Mouse (Mus musculus) common myeloid progenitor, adult 5-6 weeks (primary cell): ENCODE measurements at regions not wholly inside any gene's neighbourhood (a gene's known extent, or its start where the extent isn't known, plus 50 kb on each side); places are given as distances from the start of the nearest gene placed in this dataset.

Experiments
- ATAC-seq: replicated peaks from 2 replicates; pipeline ENCODE4 v1.8.0; 2016; ENCODE audit warnings: low read depth, mild to moderate bottlenecking, moderate TSS enrichment, inconsistent platforms; ENCODE audit not compliant: poor library complexity, severe bottlenecking

DNA sequence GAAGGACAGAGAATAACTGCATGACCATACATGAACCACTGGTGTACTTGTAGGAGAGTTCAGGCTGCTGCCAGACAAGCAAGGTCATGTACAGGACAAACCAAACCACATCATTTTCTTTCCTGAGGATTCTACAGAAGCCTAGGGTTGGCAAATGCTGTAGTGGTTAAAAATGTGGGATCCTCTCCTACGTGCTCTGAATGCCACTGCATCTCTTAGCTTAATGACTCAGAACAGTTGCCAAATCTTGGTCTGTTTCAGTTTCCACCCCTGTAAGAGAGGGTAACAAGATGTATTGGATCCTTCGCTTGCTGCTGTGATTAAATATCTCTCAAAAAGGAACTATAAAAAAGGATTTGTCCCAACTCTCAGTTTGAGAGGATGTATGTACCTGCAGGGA lies 938.1 kb downstream of the 4930444P10Rik start:
- no peak for ATAC-seq

DNA sequence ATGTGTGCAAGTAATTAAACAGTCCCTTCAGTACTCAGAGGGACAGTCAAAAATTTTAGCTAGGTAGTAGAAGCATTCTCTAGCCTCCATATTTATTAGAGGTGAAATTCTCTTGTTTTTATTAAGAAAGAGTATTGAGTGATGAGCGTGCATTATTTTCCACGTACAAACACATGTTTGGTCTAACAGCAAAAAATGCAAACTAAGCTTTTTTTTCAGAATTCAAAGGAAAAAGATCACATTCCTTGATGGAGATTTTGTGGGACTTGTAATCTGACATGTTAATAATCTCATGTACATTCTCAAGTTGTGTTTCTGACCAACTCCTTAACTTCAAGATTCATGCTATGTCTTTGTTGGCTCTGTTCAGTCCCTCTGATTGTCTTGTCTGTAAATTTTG lies 939.2 kb downstream of the 4930444P10Rik start:
- ATAC-seq: no peak

DNA sequence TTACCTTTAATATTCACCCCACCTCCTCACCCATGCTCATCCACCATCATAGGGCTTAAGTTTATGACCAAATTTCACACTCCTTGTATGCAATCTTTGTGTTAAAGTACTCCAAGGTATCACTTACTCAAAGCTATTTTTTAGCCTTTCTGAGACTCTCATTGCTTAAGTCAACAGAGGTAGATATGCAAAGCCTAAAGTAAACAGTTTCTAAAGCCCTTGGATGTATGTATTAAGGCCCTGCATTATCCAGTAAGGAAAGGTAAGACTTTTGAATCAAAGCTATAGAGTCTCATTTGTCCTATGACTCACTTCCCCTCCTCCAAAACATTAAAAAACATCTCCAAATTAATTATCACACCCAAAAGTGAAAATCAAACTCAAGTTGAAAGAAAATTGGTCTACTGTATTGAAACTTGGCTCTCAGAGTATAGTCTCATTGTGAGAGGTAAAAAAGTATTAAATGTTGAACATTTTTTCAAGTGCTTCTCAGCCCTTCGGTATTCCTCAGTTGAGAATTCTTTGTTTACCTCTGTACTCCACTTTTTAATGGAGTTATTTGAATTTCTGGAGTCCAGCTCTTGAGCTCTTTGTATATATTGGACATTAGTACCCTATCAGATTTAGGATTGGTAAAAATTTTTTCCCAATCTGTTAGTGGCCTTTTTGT lies 949.1 kb downstream of the 4930444P10Rik start:
- ATAC-seq: no peak

DNA sequence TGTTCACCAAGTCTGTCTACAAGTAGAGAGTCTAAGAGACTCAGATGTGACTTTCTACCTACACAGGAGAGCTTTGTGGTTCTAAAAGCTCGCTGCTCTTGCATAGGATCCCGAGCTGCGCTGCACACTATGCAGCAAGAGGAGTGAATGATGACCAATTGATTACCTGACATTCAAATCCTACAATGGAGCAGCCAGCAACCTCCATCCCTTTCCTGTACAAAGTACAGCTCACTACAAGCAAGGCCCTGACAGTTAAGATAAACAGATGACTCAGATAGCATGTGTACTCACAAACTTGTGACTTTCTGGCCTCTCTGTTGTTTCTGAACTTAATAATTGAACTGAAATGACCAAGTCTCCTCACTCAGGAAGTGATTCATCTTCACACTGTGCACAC lies 974.7 kb downstream of the 4930444P10Rik start:
- ATAC-seq: no peak

DNA sequence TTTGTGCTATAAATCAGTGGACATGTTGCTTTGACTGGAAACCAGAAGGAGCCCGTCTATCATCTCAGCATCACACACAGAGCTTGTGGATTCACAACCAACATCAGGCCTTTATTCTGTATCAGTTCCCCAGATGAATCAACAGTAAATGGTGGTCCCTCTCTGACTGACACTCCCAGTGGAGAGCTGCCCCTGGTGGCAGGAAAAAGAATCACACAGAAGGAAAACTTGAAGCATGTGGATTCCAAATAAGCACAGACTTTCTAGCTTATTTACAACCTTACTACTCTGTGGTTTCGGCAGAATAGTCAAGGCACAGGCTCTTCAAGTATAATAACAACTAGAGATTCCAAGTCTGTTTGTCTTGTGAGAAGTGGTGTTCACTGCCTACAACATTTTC lies 981.7 kb downstream of the 4930444P10Rik start:
- ATAC-seq: no peak

DNA sequence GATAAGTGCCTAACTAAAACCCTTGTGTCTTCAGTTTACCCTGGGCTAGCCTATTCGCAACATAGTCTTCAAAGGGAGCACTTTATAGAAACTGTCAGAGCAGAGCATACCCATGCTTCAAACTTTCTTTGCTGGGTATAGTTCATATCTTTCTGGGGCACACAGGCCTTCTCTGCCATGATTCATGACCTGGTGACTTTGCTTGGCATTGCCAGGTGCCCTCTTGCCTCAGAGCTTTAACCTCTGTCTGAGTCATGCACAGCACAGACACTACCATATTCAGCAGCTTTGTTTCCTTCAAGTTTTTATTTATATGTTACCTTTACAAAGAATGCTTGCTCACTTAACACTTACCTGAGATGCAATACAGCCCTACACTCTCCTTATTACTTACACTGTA lies 1022.8 kb downstream of the 4930444P10Rik start:
- no peak for ATAC-seq

DNA sequence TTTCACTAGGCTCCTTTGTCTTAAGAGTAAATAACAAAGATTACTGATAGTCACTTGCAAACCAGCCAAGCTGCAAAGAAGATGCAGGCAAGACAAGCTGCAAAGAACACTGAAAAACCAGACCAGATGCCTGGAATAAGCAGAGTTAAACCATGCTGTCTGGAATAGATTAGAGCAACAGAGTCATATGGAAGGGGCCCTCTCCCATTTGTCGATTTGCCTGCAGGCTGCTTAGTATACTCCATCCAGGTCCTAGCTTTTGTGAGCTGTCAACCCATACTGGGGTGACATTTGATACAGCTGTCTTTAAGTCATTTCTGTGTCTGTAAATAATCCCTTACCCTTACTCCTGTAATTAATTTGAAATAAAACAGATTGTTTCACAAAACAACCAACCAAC lies 1059.1 kb downstream of the 4930444P10Rik start:
- ATAC-seq: no peak

DNA sequence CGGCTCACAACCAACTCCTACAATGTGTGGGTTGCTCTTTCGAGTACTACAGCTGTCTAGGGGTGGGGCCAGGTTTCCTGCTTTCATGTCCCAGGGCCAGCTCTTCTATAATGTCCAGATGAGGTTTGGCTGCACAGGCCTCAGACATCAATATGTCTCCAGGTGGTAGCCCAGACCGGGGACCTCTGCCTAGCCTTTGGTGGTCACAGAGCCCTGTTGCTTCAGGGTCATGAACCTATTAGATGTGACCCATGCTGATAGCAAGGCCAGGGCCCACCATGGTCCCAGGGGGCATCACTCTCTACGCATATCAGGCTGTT lies 1074.7 kb downstream of the 4930444P10Rik start:
- ATAC-seq: no peak

DNA sequence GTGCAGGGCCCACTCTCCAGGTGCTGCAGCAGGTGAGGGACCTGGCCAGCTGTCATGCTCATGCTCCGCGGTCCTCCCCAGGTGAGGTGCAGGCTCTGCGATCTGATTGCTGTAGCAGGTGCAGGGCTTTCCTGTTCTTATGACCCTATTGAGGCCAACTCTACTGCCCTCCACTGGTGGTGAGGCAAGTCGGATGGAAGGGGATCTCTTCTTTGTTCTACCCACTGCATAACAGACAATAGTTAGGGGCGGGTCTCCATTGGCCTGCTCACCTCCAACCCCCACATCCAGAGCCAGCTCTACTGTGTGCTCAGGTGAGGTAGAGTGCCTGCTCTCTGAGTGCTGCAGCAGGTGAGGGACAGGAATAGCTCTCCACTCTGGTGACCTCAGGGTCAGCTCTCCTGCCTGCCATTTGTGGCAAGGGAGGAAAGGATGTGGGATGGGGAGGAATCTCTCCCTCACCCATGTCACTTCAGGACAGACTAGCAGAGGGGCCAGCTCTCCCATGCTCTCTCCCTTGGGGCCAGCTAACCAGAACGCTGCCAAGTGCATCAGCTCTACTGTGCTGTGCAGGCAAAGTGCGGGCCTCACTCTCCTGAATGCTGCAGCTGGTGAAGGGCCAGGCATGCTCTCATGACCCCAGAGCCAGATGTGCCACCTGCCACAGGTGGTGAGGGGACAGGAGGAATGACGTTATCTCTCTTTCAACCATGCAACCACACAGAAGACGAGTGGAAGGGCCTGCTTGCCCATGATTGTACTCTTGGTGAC lies 1075.3 kb downstream of the 4930444P10Rik start:
- no peak for ATAC-seq

DNA sequence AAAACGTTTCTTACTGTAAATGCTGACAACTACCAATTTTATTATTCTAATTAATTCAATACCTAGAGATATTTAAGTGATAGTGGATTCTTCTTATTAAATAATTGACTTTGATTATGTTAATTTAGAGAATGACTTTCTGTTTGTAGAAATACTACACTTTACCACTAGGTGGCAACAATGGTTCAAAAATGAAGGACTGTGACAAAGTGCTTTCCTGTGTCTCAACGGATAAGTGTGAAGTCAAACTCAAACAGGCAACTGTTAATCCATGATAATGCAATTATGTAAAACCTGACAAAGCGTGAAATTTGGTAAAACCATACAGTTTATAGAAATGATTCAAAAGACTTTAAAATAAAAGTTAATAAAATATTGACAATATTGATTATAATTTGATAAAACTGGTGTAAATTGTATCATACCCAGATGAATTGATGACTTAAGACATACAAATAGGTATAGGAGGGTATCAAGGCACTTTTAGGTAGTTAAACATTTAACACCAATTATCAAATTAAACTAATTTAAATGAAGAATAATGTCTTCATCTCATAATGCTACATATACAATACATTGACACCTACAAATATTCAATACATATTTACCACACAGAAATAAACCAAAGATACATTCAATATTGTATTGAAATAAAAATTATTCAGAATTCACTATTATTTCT lies 1085.3 kb downstream of the 4930444P10Rik start:
- peak; percentile 74; the same call in 1 of the 2 replicates for ATAC-seq

DNA sequence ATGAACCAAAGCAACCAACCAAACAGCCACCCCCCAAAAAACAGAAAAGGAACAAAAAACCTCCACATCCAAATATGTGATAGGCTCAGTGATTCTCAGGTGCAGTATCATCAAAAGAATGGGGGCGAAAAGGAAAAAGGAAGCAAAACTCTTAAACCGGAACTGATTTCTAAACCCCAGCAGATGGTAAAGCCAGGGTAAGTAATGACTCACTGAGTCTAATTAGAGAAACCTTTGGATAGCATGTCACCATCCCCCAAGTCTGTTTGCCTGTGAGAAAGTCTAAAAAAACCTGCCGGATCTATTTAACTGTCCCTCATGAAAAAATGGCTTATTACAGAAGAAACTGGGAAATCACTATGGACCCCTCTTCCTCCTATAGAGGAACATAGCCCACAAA lies 1097.8 kb downstream of the 4930444P10Rik start:
- ATAC-seq: peak; percentile 73

DNA sequence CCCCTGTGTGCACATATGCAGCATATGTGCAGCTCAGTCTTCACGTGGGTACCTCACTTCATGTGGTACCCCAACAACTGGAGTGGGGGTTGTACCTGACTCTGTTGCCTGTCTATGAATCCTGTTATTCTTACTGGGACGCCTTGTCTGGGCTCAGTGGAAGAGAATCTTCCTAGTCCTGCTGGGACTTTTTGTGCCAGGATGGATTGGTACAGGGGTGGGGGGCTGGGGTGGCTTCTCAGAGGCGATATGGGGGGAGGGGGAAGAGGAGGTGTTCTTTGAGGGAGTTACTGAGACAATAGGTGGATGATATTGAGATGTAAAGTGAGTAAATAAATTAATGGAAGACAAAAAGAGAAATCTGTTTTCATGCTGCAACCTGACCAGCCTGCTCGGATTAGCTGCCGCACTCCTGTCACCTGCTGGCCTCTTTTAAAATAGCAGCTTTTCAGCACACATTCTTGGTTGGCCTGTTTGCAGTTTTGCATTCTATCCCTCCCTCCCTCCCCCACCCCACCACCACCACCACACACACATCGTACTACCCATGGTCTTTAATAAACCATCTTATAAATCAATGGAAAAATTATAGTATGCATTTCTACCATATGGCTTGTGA lies 1112.9 kb downstream of the 4930444P10Rik start:
- ATAC-seq: no peak
